Mouse (Mus musculus) kidney, postnatal 0 days (tissue): ENCODE data around the gene Obp2b. TPM values are rescaled to one million over a fixed set of nuclear protein-coding genes. Genes with fewer than 3 reads are reported as not detected.
"Not testable (repeated sequence)": the region's sequence is repeated elsewhere in the genome, so short reads cannot be mapped to it uniquely, and the experiment has no call there.

Source experiments
- ATAC-seq: fragments of 200-750 bp; cut with Nextera tagmentation; replicated peaks from 2 replicates; pipeline ENCODE4 v1.8.0; 2017; ENCODE audit warnings: low read depth, moderate number of reproducible peaks, moderate TSS enrichment, moderate library complexity; ENCODE audit not compliant: low FRiP score
- DNase-seq: peaks from one replicate; pipeline ENCODE4 v3.0.0-alpha.2; 2016; ENCODE audit warnings: low spot score
- H3K27ac ChIP-seq: fragments of 300-500 bp; sonication (generic); 2 replicates; pipeline ENCODE4 v1.5.1; 2014; ENCODE audit warnings: mild to moderate bottlenecking
- H3K27me3 ChIP-seq: fragments of 300-500 bp; sonication (generic); 2 replicates; pipeline ENCODE4 v1.6.1; 2014; ENCODE audit warnings: low read length, mixed read lengths; ENCODE audit not compliant: insufficient read depth
- H3K36me3 ChIP-seq: fragments of 300-500 bp; sonication (generic); 2 replicates; pipeline ENCODE4 v1.6.1; 2014; ENCODE audit warnings: low read length, mixed read lengths; ENCODE audit not compliant: insufficient read depth
- H3K4me1 ChIP-seq: fragments of 300-500 bp; sonication (generic); replicated peaks from 2 replicates; pipeline ENCODE4 v1.6.1; 2014; ENCODE audit warnings: antibody characterized with exemption, low read length, mixed read lengths; ENCODE audit not compliant: insufficient read depth
- H3K4me2 ChIP-seq: fragments of 300-500 bp; sonication (generic); 2 replicates; pipeline ENCODE4 v1.6.1; 2014; ENCODE audit warnings: mild to moderate bottlenecking, low read length, moderate library complexity, mixed read lengths
- H3K4me3 ChIP-seq: fragments of 300-500 bp; sonication (generic); replicated peaks from 2 replicates; pipeline ENCODE4 v1.5.1; 2014; ENCODE audit warnings: low read depth, low read length
- H3K9ac ChIP-seq: fragments of 300-500 bp; sonication (generic); 2 replicates; pipeline ENCODE4 v1.6.1; 2014; ENCODE audit warnings: low read depth, low read length
- H3K9me3 ChIP-seq: fragments of 300-500 bp; sonication (generic); replicated peaks from 2 replicates; pipeline ENCODE4 v1.6.1; 2016; ENCODE audit warnings: low read length, inconsistent platforms, mixed read lengths
- CTCF ChIP-seq: IDR thresholded peaks from 2 replicates; pipeline ENCODE4 v1.5.1; 2016; ENCODE audit warnings: antibody characterized with exemption, low read depth, mild to moderate bottlenecking, moderate library complexity
- WGBS: fragments of 180-500 bp; shearing (Covaris S2); extraction: QIAGEN DNeasy Blood & Tissue Kit; methylation state at CpG from one replicate; pipeline ENCODE4 v1.1.7; 2014; 5-methylcytosine and 5-hydroxymethylcytosine counted together
- polyA plus RNA-seq: library from polyadenylated mRNA; unstranded; fragments of >200 nt; fragmentation: Nextera tagmentation; extraction: Ambion mirVana; gene quantifications from 2 replicates; pipeline ENCODE4 v1.2.1, GENCODE M21; 2015

Obp2b gene
- polyA plus RNA-seq, 1 experiment from 2014 or later = not detected

DNA sequence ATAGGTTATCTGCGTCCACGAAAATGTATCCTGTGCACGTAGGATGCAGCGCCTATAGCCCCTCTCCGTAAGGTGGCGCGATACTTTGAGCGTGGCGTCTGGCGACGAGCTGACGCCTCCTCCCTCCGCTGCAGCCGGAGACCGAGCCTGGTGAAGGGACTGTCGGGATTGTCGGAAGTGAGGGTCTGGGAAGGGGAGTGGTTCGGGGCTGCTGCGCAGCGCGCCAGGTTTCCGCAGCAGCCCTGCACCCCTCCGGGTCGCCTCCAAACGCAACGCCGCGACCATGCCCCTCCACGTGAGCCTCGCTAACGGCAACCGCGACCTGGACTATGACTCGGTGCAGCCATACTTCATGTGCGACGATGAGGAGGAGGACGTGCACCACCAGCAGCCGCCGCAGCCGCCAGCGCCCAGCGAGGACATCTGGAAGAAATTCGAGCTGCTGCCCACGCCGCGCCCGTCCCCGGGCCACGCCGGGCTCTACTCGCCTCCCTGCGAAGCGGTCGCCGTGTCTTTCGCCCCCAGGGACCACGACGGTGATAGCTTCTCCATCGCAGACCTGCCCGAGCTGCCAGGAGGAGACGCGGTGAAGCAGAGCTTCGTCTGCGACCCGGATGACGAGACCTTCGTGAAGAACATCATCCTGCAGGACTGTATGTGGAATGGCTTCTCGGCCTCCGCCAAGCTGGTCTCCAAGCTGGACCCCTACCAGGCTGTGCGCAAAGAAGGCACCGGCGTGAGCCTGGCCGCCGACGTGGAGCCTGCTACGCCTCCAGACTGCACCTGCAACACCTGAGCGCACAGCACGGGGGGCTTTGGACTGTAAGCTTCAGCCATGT is 29.9 kb upstream of the Obp2b start, which contains the start of gene Bmyc:
TSS of gene Bmyc (plus strand) at position 97 of the 839 bp plus-strand sequence.
- Histone ChIP-seq H3K4me3 (peak within 1 kb of the TSS; percentile 66), H3K4me2 (peak within 1 kb of the TSS; percentile 97), H3K27ac (peak within 1 kb of the TSS; percentile 72; the same call in 1 of the 2 replicates), H3K9me3 (no peaks in the 10 kb centered on the region), H3K9ac (peak within 1 kb of the TSS; percentile 71), H3K4me1 (0 out of 2 replicates have a peak, but pooled peaks cover 7% of the 10 kb centered on the region), H3K36me3 (no peaks in the 10 kb centered on the region), H3K27me3 (no peaks in the 10 kb centered on the region)
- peak; percentile 75 for ATAC-seq
- under 1% methylated on average over 77 of the region's 78 CpGs for WGBS
- peak; percentile 90 for DNase-seq
- peak; percentile 73 for TF ChIP-seq CTCF

GRCm38 (mm10) chr2:25708121-25708520 is 28.7 kb upstream of the Obp2b start:
- no peak for ATAC-seq
- no peak overlapping the region for H3K4me3 ChIP-seq
- H3K36me3 ChIP-seq = no peaks in the 10 kb centered on the region
- DNase-seq = peak; percentile 78
- 55% methylated on average over 2 of the region's 2 CpGs for WGBS
- no peaks in the 10 kb centered on the region for H3K9me3 ChIP-seq
- peak; percentile 50; the same call in 1 of the 2 replicates for TF ChIP-seq CTCF
- 0 out of 2 replicates have a peak overlapping the region, but pooled peaks have one; percentile 25 for H3K4me2 ChIP-seq
- H3K27ac ChIP-seq = no peak overlapping the region
- no peaks in the 10 kb centered on the region for H3K27me3 ChIP-seq
- H3K9ac ChIP-seq = no peak overlapping the region
- H3K4me1 ChIP-seq = 0 out of 2 replicates have a peak, but pooled peaks cover 7% of the 10 kb centered on the region

GRCm38 (mm10) chr2:25709056-25709455 is 27.8 kb upstream of the Obp2b start:
- not testable (repeated sequence) for H3K4me1 ChIP-seq, ATAC-seq, H3K4me2 ChIP-seq, H3K4me3 ChIP-seq, H3K9ac ChIP-seq, H3K27ac ChIP-seq, H3K27me3 ChIP-seq, H3K9me3 ChIP-seq, DNase-seq, H3K36me3 ChIP-seq
- 71% methylated on average over 1 of the region's 1 CpGs for WGBS

GRCm38 (mm10) chr2:25709791-25710190 is 27.0 kb upstream of the Obp2b start:
- not testable (repeated sequence) for H3K9ac ChIP-seq, H3K4me3 ChIP-seq, H3K27ac ChIP-seq, H3K4me1 ChIP-seq, H3K4me2 ChIP-seq, DNase-seq, ATAC-seq, H3K36me3 ChIP-seq, H3K9me3 ChIP-seq, H3K27me3 ChIP-seq
- 58% methylated on average over 2 of the region's 2 CpGs for WGBS

GRCm38 (mm10) chr2:25711641-25712040 is 25.2 kb upstream of the Obp2b start:
- H3K4me1 ChIP-seq, ATAC-seq, H3K9me3 ChIP-seq, H3K4me2 ChIP-seq, H3K9ac ChIP-seq, H3K36me3 ChIP-seq, H3K27ac ChIP-seq, H3K4me3 ChIP-seq, H3K27me3 ChIP-seq: not testable (repeated sequence)
- DNase-seq = peak; percentile 7
- 15% methylated on average over 3 of the region's 3 CpGs for WGBS

- Histone ChIP-seq H3K36me3 (no peaks in the 10 kb centered on the region), H3K4me1 (no peaks in the 10 kb centered on the region), H3K4me3 (no peak overlapping the region), H3K4me2 (no peak overlapping the region), H3K9ac (no peak overlapping the region), H3K27ac (no peak overlapping the region), H3K9me3 (no peaks in the 10 kb centered on the region), H3K27me3 (no peaks in the 10 kb centered on the region)
- TF ChIP-seq CTCF = no peak
- ATAC-seq (no peak), DNase-seq (no peak)
These were observed 19.6 kb upstream of the Obp2b start for GRCm38 (mm10) chr2:25717222-25717621.
